Mouse (Mus musculus): Measurements from ENCODE around the gene Ppm1h. TPM values are rescaled to one million over a fixed set of nuclear protein-coding genes. Genes with fewer than 3 reads are reported as not detected.

The Ppm1h gene
- total RNA-seq, 2 experiments from 2014 or later, result 8.1 to 8.3 TPM

- no peak for DNase-seq
These were observed 91.8 kb downstream of the Ppm1h start for GRCm38 (mm10) chr10:122770337-122770736.

GRCm38 (mm10) chr10:122770987-122771386 lies 92.4 kb downstream of the Ppm1h start:
- DNase-seq, result no peak

GRCm38 (mm10) chr10:122774169-122774568 lies 95.6 kb downstream of the Ppm1h start:
- DNase-seq, result no peak

- no peak for DNase-seq
These were observed 98.9 kb downstream of the Ppm1h start for GRCm38 (mm10) chr10:122777436-122777835.

GRCm38 (mm10) chr10:122777939-122778655 lies 99.5 kb downstream of the Ppm1h start:
- no peak for DNase-seq

GRCm38 (mm10) chr10:122779351-122779750 lies 100.8 kb downstream of the Ppm1h start:
- DNase-seq, result no peak

- DNase-seq, result peak; percentile 70
These were observed 104.2 kb downstream of the Ppm1h start for GRCm38 (mm10) chr10:122782755-122783154.

- no peak for DNase-seq
These were observed 111.1 kb downstream of the Ppm1h start for GRCm38 (mm10) chr10:122789648-122790170.

- DNase-seq, result peak; percentile 25
These were observed 113.7 kb downstream of the Ppm1h start for GRCm38 (mm10) chr10:122792021-122792966.

- no peak for DNase-seq
These were observed 114.6 kb downstream of the Ppm1h start for GRCm38 (mm10) chr10:122793193-122793592.

GRCm38 (mm10) chr10:122794187-122794850 lies 115.8 kb downstream of the Ppm1h start:
- peak; percentile 80 for DNase-seq

- DNase-seq, result no peak
These were observed 119.4 kb downstream of the Ppm1h start for GRCm38 (mm10) chr10:122797955-122798354.

- no peak for DNase-seq
These were observed 121.6 kb downstream of the Ppm1h start for GRCm38 (mm10) chr10:122800003-122800731.

- DNase-seq, result no peak
These were observed 122.2 kb downstream of the Ppm1h start for GRCm38 (mm10) chr10:122800732-122801110.

GRCm38 (mm10) chr10:122802218-122802617 lies 123.7 kb downstream of the Ppm1h start:
- peak; percentile 29 for DNase-seq

- DNase-seq, result no peak
These were observed 124.3 kb downstream of the Ppm1h start for GRCm38 (mm10) chr10:122802901-122803300.

- peak; percentile 88 for DNase-seq
These were observed 125.3 kb downstream of the Ppm1h start for GRCm38 (mm10) chr10:122803906-122804305.

GRCm38 (mm10) chr10:122805866-122806265 lies 127.3 kb downstream of the Ppm1h start:
- DNase-seq, result no peak

- DNase-seq, result peak; percentile 88
These were observed 128.9 kb downstream of the Ppm1h start for GRCm38 (mm10) chr10:122807127-122808105.

GRCm38 (mm10) chr10:122808186-122808585 lies 129.6 kb downstream of the Ppm1h start:
- no peak for DNase-seq

GRCm38 (mm10) chr10:122809851-122810250 lies 131.3 kb downstream of the Ppm1h start:
- DNase-seq, result no peak
